9 mouse cellular contexts compared by ENCODE assay signal in the genomic region with DNA sequence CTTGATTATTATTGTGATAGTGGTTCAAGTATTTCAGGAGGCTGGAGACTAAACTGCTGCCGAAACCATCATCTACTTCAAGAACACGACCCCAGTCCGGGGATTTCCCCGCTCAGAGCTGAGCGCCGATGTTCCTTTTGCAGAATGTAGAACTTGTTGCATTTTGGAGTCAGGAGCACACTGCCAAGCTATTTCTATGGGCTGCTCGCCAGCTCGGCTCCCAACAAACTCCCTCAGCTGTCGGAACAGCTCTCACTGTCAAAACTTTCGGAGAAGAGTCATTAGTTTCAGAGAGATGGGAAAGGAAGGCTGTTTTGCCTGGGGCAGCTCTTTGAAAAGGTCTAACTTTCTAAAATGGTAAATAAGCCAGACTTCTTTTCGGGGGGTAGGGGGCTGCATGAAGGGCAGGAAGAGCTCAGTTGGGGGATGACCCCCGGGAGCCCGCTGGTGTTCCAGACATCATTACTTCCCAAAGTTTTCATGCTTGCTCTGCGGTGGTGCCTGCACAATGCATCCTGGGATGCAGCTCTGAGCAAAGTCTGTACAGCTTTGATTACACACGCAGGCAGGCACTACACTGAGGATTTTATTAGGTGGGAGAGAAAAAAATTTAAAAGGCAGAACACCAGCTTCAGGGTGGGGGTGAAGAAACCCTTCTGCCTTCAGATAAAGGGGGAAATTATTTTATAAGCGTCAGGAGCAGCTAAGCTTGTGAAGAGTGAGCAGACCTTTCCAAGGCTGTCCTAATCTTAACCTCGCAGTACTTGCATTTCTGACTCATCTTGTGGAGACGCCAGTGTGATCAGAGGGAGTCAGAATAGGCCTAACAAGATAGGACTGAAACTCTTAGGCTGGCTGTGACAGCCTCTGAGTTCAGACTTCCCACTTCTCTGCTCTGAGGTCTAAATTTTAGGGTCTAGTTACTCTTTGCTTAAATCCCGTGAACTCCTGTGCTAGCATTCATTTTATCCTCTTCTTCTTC.
DNase-seq lines count a peak whose midpoint lies in the region; ATAC-seq and TF ChIP-seq lines count a peak whose summit lies in the region.
"Had no signal": no experiment of that assay in that cellular context is flagged by ENCODE, and none has a peak within 500 bp of the region (broad histone marks: within the 10 kb centered on the region; RNA-seq: fewer than 3 reads in every experiment).

No protein-coding gene starts in this region.

- peak; percentile 67 for DNase-seq in kidney, postnatal 0 days (ENCODE audit: low spot score)
- no peak for DNase-seq in kidney, adult 2 months
- DNase-seq in brain, adult 2 months (ENCODE audit: low read depth, low spot score) = peak; percentile 63
- DNase-seq in gastrocnemius, postnatal 36 days = peak; percentile 16 to 31
- peak; percentile 48 for DNase-seq in left cerebral cortex, postnatal 4 days
- peak; percentile 19 for DNase-seq in stomach, postnatal 0 days (ENCODE audit: low spot score)
- no peak for DNase-seq in hindbrain, embryonic 10.5 days (ENCODE audit: low spot score)
- DNase-seq in adipocyte (ENCODE audit: low spot score) = no peak
- DNase-seq: liver, embryonic 13.5 days had no signal

- intact Hi-C loops in gastrocnemius, postnatal 36 days (cut with DNase I) = no loop called here
- intact Hi-C loops in left cerebral cortex, postnatal 4 days (cut with DNase I) = no loop called here

- TF ChIP-seq EP300 in stomach, postnatal 0 days (optimal IDR thresholded peaks at IDR 0.05) = no peak

- H3K9ac ChIP-seq in kidney, postnatal 0 days (ENCODE audit: low read depth, low read length) = no peak overlapping the region
- no peak overlapping the region for H3K9ac ChIP-seq in stomach, postnatal 0 days (ENCODE audit: low read length)
- H3K9ac ChIP-seq: liver, embryonic 13.5 days had no signal

- no peaks in the 10 kb centered on the region for H3K27me3 ChIP-seq in kidney, postnatal 0 days (ENCODE audit: insufficient read depth, low read length)
- H3K27me3 ChIP-seq in kidney, adult 2 months (replicated peaks; ENCODE audit: control insufficient read depth, insufficient read depth, low read length) = no peaks in the 10 kb centered on the region
- H3K27me3 ChIP-seq in stomach, postnatal 0 days (ENCODE audit: control insufficient read depth, insufficient read depth, low read length) = no peaks in the 10 kb centered on the region
- no peaks in the 10 kb centered on the region for H3K27me3 ChIP-seq in hindbrain, embryonic 10.5 days (ENCODE audit: insufficient read depth, poor library complexity, severe bottlenecking)
- H3K27me3 ChIP-seq: liver, embryonic 13.5 days had no signal

- no peak overlapping the region for H3K27ac ChIP-seq in kidney, postnatal 0 days
- H3K27ac ChIP-seq in kidney, adult 2 months (ENCODE audit: insufficient read depth, low read depth, low read length) = no peak overlapping the region
- H3K27ac ChIP-seq in stomach, postnatal 0 days (replicated peaks) = no peak overlapping the region
- no peak overlapping the region for H3K27ac ChIP-seq in hindbrain, embryonic 10.5 days
- H3K27ac ChIP-seq: liver, embryonic 13.5 days had no signal

- ATAC-seq in kidney, postnatal 0 days (replicated peaks; ENCODE audit: low FRiP score, low read depth) = no peak
- no peak for ATAC-seq in stomach, postnatal 0 days (ENCODE audit: low FRiP score, low TSS enrichment)

- H3K4me3 ChIP-seq in kidney, postnatal 0 days (replicated peaks; ENCODE audit: low read depth, low read length) = no peak overlapping the region
- H3K4me3 ChIP-seq in kidney, adult 2 months (ENCODE audit: insufficient read depth, low read depth, low read length) = no peak overlapping the region
- no peak overlapping the region for H3K4me3 ChIP-seq in stomach, postnatal 0 days (ENCODE audit: low read depth, low read length)
- no peak overlapping the region for H3K4me3 ChIP-seq in hindbrain, embryonic 10.5 days
- H3K4me3 ChIP-seq: liver, embryonic 13.5 days had no signal

- no peaks in the 10 kb centered on the region for H3K36me3 ChIP-seq in kidney, postnatal 0 days (ENCODE audit: insufficient read depth, low read length)
- no peaks in the 10 kb centered on the region for H3K36me3 ChIP-seq in kidney, adult 2 months (ENCODE audit: control insufficient read depth, insufficient read depth, low read length)
- H3K36me3 ChIP-seq in stomach, postnatal 0 days (ENCODE audit: control insufficient read depth, insufficient read depth, low read length) = no peaks in the 10 kb centered on the region
- H3K36me3 ChIP-seq in hindbrain, embryonic 10.5 days = no peaks in the 10 kb centered on the region
- H3K36me3 ChIP-seq: liver, embryonic 13.5 days had no signal

- 50% methylated on average over 19 of the region's 19 CpGs for WGBS in kidney, postnatal 0 days
- WGBS in kidney, adult 2 months = 67% methylated on average over 19 of the region's 19 CpGs
- WGBS in stomach, postnatal 0 days = 43% methylated on average over 19 of the region's 19 CpGs
- WGBS in hindbrain, embryonic 10.5 days = 82% methylated on average over 19 of the region's 19 CpGs

- TF ChIP-seq POLR2A in kidney, adult 2 months (IDR thresholded peaks at IDR 0.05; ENCODE audit: low read depth, low read length) = no peak

- no peak overlapping the region for H3K4me2 ChIP-seq in kidney, postnatal 0 days (ENCODE audit: low read length)
- H3K4me2 ChIP-seq in stomach, postnatal 0 days (replicated peaks; ENCODE audit: low read depth) = peak overlapping the region; percentile 34
- H3K4me2 ChIP-seq: liver, embryonic 13.5 days had no signal

- H3K4me1 ChIP-seq in kidney, postnatal 0 days (replicated peaks; ENCODE audit: insufficient read depth, low read length) = no peaks in the 10 kb centered on the region
- no peaks in the 10 kb centered on the region for H3K4me1 ChIP-seq in kidney, adult 2 months (ENCODE audit: control insufficient read depth, insufficient read depth, low read length)
- no peaks in the 10 kb centered on the region for H3K4me1 ChIP-seq in stomach, postnatal 0 days (replicated peaks; ENCODE audit: control insufficient read depth, insufficient read depth)
- H3K4me1 ChIP-seq in hindbrain, embryonic 10.5 days (replicated peaks) = no peaks in the 10 kb centered on the region
- H3K4me1 ChIP-seq: liver, embryonic 13.5 days had no signal

- no peak for TF ChIP-seq CTCF in kidney, postnatal 0 days (IDR thresholded peaks at IDR 0.05; ENCODE audit: low read depth)
- TF ChIP-seq CTCF in kidney, adult 2 months (conservative IDR thresholded peaks at IDR 0.05; ENCODE audit: insufficient read depth, insufficient read length, low read depth, low read length) = no peak
- TF ChIP-seq CTCF in stomach, postnatal 0 days (IDR thresholded peaks at IDR 0.05; ENCODE audit: low read depth) = no peak

- H3K9me3 ChIP-seq in kidney, postnatal 0 days (replicated peaks; ENCODE audit: low read length) = no peaks in the 10 kb centered on the region
- no peaks in the 10 kb centered on the region for H3K9me3 ChIP-seq in stomach, postnatal 0 days (ENCODE audit: control insufficient read depth, low read length)
- H3K9me3 ChIP-seq in hindbrain, embryonic 10.5 days = no peaks in the 10 kb centered on the region
- H3K9me3 ChIP-seq: liver, embryonic 13.5 days had no signal

Comparison
In these comparisons a context has a peak if more than half of its experiments do, and no peak if none do; other contexts are left out.
1. DNase-seq: peak in kidney, postnatal 0 days (single experiment), brain, adult 2 months (single experiment), gastrocnemius, postnatal 36 days (2 of 2), left cerebral cortex, postnatal 4 days (single experiment) and stomach, postnatal 0 days (single experiment); none in kidney, adult 2 months (single experiment), hindbrain, embryonic 10.5 days (single experiment) and adipocyte (single experiment).